Mouse (Mus musculus) erythroblast, embryonic 14.5 days (primary cell): ENCODE results near the gene Ap1m2.
"Not testable (repeated sequence)": the region's sequence is repeated elsewhere in the genome, so short reads cannot be mapped to it uniquely, and the experiment has no call there.

ENCODE experiments used
- GATA1 ChIP-seq: IDR thresholded peaks from 2 replicates; pipeline ENCODE4 v1.6.1; 2012; ENCODE audit warnings: low read length, inconsistent platforms, mixed read lengths
- TAL1 ChIP-seq: IDR thresholded peaks from 3 replicates; pipeline ENCODE4 v1.6.1; 2012; ENCODE audit warnings: low read length, inconsistent platforms, mixed read lengths

DNA sequence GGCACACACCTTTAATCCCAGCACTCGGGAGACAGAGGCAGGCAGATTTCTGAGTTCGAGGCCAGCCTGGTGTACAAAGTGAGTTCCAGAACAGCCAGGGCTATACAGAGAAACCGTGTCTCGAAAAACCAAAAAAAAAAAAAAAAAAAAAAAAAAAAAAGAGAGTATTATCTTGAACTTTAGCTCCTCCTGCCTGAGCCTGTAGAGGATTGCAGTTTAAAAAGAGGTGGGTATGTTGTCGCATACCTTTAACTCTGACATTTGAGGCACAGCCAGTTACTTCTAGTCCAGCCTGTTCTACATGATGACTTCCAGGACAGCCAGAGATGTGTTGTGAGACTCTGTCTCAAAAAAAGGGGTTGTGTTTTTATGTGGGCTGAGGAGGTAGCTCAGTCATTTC lies 42.5 kb downstream of the Ap1m2 start:
- not testable (repeated sequence) for TF ChIP-seq TAL1, GATA1
